Mouse (Mus musculus): Measurements from ENCODE around the gene Ctxn1.
A peak's percentile ranks its signal among the peaks of the same experiment; 100 is the strongest.

Ctxn1 gene

DNA sequence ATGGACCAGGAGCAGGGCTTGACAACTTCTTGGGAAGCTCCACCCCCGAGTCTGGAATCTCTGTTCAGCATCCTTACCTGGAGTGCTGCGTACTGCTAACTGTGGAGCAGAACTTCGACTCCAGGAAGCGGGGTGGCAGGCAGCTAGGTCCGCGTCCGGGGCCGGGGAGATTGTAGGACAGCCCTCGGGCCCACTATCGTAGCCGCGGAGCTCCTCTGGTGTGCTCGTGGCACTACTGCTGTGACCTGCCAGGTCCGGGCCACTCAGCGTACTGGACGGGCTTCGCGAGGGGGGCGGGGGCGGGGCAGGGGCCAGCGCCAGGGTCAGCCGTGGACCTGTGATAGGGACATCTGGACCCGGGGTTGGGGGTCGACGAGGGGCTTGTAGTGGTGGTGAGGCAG lies 46.3 kb downstream of the Ctxn1 start:
- peak; percentile 15 for DNase-seq

DNA sequence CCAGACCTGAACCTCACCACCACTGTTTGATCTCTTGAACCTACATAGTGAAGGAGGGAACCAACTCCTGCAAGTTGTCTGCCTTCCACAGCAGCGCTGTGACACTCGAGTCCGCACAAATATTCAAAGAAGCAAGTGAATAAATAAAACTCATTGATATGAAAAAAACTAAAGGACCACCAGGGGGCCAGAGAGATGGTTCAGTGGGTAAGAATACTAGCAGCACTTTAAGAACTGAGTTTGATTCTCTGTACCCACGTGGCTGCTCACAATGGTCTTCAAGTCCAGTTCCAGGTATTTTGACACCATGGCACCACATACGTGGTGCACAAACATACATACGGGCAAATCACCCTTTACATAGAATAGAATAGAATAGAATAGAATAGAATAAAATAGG lies 48.0 kb downstream of the Ctxn1 start:
- DNase-seq = no peak

All from liver (tissue).